Mouse (Mus musculus) liver, adult 2 months (tissue): ENCODE results near the gene Bcas3.

ENCODE experiments used
- CTCF ChIP-seq: fragments of 200-500 bp; IDR thresholded peaks from 2 replicates; pipeline ENCODE4 v1.5.1; 2011; ENCODE audit warnings: low read depth, low read length, control low read depth
- POLR2A ChIP-seq: fragments of 200-500 bp; IDR thresholded peaks from 2 replicates; pipeline ENCODE4 v1.6.1; 2011; ENCODE audit warnings: low read length, control low read depth; ENCODE audit not compliant: insufficient read depth; ENCODE audit errors: extremely low read depth

DNA sequence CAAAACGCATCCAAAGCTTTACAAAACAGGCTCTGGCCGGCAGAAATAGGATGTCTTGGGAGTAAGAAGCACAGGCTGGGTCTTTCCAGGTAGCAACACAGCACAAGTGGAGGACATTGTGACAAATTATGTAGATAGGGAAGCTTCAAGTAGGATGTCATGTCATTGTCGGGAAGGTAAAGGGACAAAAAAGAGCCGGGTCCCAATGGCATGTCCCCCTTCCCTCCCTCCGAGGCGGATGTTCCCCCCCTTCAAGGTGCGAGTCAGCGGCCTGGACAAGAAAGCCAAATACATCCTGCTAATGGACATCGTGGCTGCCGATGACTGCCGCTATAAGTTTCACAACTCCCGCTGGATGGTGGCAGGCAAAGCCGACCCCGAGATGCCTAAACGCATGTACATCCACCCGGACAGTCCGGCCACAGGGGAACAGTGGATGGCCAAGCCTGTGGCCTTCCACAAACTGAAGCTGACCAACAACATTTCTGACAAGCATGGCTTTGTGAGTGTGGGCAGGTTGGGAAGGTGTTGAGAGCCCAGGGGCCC, 481.5 kb downstream of the Bcas3 start:
- no peak for TF ChIP-seq POLR2A
- no peak for TF ChIP-seq CTCF
